Mouse (Mus musculus) gastrocnemius, postnatal 4 days (tissue): ENCODE results near the gene Sesn3. TPM values are rescaled to one million over a fixed set of nuclear protein-coding genes. Genes with fewer than 3 reads are reported as not detected.
"Not testable (repeated sequence)": the region's sequence is repeated elsewhere in the genome, so short reads cannot be mapped to it uniquely, and the experiment has no call there.

Experiments used
- DNase-seq, 2 experiments: peaks; one replicate each; pipeline ENCODE4 v3.0.0; 2021 to 2022; ENCODE audit warnings: low spot score in 2 of 2, mixed read lengths in 2 of 2
- total RNA-seq, 2 experiments: library from RNA; stranded (reverse); gene quantifications; 2 replicates each; pipeline ENCODE4 v1.2.3; 2021

Gene Sesn3
- total RNA-seq, 2 experiments from 2014 or later, result 42.1 to 49.8 TPM

DNA sequence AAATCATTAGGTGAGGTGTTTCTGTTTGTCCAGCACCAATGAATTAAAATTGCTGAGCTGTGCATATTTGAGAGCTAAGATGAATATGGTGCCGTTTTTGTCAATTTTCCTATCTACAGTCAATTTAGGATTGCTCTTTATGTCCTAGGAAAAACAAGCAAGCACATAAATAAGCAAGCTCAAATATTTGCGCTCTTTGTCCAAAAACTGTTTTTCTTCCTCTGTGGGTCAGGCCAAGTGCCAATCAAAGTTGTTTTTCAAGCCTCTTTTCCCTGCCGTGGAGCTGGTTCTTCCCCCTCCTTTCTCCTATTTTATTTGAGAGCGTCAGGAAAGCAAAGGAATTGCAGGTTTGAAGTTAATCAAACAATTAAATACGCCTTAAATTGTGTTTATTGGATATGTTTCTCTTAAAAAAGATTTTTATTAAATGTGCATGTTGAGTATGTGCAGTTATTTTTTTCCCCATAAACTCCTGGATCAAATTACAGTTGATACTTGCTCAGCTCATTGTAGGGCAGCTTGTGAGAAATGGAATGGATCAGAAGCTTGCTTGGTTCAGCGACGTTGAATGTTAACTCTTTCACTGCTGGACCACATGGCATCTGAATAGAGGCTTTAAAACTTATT is 2.6 kb downstream of the Sesn3 start:
- DNase-seq, result no peak

DNA sequence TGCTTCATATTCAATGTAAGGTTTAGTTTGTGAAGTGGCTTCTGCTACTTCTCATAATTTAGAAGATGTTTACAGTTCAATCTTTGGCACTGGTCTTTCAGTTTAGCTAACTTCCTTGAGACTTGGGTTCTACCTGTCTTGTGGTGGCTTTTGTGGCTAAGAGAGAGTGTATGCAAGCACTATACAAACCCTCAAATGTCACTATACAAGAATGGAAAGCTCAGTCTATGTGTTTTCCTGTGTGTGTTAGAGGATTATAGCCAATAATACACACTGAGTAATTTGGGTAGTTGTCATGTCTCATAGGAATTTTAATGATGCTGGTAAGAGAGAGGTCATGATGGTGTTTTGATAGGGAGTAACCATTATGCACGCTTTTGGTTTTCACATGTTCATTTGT is 5.8 kb downstream of the Sesn3 start:
- no peak for DNase-seq

DNA sequence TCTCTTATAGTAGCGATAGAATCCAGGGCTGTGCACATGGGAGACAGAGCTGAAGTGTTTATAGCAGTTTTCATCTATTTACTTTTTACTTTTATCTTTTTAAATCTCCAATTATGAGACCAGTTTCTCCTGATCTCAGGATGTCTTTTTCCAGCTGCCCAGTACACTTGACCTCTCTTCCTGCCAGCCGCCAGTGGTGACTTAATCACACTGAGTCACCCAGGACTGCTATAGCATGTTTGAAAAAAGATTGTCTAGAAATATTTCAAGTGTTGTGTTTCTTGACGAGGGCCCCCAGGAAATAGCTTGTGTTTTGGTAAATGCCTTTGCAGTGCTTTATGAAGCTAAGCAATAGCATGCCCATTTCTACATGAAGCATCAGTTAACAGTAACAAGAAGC is 10.2 kb downstream of the Sesn3 start:
- no peak for DNase-seq

DNA sequence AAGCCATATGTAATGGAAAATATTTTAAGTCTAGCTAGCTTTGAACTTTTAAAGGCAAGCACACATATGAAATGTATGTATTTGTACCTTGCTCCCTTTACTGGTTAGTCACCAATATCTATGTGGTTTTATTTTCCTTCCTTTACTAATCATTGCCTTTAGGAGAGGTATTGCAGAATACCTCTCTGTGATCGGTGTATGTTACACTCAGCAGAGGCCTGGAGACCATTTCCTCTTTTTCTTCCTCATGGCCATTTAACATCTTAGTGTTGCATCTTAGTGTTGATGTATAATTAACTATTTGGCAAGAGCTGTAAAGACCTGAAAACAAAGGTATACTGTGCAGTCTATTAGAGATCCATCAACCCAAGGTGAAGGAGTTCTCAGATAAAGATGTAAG is 12.4 kb downstream of the Sesn3 start:
- DNase-seq, result no peak

DNA sequence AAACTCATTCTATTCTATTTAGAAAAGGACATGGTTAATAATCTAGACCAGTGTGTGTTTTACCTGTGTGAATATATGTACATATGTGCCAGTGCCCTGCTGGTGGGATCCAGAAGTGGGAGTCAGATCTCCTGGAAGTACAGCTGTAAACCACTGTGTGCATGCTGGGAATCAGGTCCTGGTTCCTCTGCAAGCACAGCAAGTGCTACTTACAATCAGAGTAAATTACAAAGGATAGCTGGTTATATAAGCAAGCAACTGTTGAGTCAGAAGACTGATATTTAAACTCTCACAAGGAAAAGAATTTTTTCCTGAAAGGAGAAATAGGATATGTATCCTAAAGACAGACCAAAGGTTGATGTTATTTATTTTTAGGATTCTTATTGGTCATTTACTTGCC is 13.6 kb downstream of the Sesn3 start:
- no peak for DNase-seq

DNA sequence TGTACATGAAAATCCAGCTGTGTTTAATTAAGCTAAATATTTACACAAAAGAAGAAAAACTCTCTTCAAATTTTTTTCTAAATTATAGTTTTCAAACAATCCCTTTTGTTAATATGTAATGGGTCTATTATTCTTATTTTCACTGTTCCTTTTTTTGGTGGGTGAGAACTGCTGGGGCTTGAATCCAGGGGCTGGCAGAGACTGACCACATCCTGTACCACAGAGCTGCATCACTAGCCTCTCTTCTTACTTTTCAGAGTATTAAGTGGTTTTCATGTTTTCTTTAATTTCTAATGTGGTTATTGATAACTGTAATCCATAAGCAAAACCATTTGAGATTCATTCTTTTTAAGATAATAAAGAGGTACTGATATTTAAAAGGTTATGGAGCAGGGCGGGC is 19.0 kb downstream of the Sesn3 start:
- no peak for DNase-seq

DNA sequence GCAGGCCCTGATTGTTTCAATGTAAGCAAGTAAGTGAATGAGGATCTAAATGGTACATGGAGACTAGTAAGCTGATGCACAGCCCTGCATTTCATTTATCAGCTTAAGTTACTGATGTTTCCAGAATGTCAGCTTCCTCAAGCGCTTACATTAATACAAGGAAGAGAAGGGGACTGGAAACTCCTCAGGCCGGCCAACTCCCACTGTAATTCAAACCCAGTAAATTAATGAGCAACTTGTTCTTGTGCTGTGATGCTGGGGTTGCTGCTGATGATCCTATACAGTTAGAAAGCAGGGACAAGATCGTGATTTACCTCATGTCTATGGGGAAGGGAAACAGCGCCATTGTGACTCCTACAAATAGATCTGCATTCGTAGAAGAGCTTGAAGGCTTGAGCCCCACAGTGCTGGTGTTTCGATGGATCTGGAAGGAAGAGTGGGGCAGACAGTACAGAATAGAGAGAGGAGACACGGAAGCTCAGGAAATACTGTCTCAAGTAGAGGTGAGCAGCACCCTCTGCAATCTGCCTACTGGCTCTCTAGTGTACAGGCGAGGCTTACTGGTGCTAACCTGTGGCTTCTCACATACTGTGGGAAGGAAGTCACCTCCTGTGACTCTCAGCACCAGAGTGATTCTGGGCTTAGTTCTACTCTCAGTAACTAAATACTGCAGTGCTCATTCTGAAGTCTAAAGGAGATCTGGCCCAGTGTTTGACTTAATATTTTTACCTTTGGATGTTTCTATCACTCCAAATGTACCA is 21.0 kb downstream of the Sesn3 start:
- DNase-seq, result no peak

DNA sequence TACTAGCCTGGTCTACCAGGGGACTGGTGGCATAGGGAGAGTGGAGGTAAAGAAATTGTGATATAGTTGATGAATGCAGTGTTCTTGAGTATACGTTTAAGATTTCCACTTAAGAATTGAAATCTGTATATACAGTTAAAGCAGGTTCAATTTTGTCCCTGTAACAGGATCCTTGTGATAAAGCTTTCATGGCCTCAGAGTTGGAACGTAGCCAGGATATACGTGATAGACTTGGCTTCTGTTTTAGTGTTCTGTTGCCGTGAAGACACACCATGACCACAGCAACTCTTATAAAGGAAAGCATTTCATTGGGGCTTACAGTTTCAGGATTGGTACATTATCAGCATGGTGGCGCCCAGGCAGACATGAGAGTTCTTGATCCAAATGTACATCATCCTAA is 22.3 kb downstream of the Sesn3 start:
- no peak for DNase-seq

DNA sequence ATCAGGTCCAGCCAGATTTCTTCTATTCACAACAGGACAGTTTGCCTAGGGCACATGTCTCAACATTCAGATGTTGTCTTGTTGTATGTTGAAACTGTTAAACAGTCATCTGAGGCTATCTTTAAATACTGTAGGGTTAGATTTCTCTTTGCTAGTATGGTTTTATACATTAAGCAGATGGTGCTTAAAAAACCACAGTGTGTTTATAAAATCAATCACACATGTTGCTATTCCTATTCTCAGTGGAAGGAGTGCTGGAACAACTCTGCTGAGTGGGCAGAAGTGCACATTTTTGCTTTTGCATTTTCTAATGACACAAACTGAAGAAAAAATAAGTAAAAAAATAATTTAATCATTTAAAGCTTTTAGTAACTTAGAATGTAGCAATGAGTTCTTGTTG is 25.0 kb downstream of the Sesn3 start:
- DNase-seq, result no peak

DNA sequence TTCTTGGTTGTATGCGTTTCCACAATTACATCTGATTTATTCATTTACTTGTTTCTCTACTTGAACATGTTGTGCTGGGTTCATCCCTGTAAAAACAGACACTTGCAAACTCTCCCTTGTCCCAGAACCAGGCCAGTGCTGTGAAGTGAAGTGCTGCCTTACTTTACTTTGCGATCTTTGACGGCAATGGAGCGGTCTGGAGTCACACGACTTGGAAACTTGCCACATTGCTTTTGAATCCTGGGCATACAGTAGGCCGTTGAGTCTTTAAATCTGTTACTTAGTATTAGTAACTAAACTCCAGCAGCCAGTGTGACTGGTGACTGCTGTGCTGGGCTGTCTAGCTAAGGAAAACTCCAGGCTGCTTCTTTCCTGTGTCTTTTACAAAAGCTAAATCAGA is 25.9 kb downstream of the Sesn3 start:
- no peak for DNase-seq

DNA sequence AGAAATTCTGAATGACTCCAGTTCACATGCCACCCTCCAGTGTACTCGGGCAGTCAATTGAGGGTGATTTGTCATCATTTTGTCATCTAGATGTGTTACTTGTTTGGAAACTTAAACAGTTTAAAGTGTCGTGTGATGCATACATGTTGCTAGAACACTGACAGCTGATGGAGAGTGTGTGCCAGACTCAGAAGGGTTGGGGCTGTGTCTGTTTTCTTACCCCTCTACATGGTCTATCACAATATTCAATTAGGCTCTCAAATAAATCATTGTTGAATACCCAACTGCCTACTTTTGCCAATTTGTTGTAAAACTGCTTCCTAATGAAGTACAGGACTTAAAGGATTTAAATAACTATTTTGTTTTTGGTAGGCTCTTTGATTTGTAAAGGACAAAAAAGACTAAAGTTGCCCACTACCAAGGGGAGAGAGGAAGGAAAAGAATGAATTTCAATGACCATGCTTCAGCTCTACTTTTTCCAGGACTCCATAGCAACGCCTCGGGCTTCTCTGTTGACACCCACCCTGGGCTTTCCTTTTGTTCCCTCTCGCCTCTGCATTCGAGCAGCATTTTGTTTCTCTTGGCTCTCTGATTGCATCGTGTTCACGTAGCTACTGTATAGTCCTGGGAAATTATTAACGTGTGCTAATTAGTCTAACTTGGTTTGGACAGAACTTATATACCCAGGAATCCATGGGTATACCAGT is 29.5 kb downstream of the Sesn3 start:
- no peak for DNase-seq

DNA sequence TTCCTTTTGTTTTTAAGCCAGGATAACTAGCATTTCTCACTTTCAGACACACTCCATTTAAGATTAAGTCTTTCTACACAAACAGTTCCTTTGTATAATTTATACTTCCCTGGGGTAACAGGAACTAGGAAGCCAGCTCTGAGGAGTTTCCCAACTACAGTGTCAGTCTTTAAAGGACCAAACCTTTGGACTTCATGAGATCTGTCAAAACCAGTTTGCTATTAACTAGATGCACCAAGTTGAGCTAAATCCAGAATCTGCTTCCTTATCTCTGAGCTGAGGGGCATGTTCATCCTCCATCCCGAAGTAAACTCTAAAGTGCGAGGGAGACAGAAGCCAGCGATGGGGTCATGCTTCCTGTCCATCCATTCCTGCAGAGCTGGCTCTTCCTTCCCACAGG is 32.5 kb downstream of the Sesn3 start:
- no peak for DNase-seq

DNA sequence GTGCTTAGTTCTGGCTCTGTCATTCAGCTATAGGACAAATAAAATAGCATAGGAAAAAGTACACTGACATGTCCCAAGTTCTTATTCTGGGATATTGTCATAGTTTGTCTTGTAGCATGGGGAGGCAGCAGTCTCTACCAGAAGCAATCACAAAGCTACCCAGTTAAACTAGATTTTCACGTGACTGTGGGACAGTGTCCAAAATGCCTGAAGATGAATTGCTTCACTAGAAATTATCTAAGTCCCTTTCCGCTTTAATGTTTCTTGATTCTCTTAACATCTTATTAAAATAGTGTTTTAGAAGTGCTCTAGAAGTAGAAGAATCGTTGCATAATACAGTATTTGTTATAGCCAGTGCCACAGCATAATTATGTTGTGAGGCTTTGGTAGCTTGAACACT is 39.1 kb downstream of the Sesn3 start:
- DNase-seq, result no peak

DNA sequence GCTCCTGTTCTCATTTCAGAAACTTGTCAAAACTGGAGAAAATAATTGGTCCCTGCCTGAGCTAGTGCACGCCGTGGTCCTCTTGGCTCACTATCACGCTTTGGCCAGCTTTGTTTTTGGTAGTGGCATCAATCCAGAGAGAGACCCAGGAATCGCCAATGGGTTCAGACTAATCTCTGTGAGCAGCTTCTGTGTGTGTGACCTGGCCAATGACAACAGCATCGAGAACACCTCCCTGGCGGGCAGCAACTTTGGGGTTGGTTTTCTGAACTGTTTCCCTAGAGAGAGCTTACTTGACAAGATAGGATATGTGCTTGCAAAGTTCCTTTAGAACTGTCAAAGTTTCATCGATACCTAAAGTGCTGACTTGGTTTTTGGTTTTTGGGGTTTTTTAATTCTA is 39.6 kb downstream of the Sesn3 start:
- no peak for DNase-seq

DNA sequence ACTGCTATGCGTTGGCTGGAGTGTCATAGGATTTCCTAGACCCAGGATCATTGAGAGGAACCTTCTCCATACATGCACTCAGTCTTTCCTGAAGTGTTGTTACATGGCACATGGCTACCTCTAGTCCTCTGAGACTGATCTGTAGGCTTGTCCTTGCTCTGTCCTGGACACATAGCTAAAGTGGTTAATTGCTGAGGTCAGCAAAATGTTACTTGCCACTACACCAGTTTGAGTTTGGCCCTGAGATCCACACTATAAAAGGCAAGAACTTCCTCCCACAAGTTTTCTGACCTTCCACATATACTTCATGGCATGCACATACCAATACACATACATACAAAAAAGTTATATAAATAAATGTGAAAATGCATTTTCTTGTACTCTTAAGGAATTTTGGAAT is 41.8 kb downstream of the Sesn3 start:
- DNase-seq, result no peak

DNA sequence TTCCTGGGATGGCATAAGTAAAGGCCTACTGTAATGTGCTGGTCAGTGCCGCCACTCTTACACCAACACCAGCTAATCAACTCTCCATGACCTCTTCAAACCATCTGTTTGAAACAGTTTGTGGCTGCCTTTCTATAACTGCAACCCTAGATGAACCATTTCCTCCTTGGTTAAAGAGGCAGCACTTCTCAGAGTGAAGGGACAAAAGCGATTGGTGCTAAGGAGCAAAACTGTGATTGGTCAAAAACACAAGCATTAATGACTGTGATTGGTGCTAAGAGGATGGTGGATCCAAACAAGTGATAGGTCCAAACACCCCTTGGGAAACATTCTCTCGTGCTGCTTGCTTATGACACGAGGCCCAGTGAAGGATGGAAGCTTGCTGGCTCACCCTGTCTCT is 61.0 kb downstream of the Sesn3 start:
- no peak for DNase-seq

DNA sequence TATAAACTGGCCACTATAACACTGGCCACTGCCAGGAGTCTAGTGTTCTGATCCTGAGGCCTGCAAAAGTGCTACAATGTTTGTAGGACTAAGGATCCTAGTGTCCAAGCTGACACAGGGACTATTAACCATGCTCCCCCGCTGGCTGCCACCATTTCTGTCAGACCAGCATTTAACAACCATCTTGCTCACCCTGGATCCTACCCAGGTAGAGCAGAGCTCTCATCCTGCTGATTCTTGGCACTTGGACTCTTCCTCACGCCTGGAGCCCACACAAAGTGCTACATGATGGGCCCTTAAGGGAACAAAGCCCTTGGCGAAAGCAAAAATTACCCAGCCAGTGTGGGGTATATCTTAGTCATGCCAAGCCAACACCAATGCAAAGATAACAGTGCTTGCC is 62.0 kb downstream of the Sesn3 start:
- no peak for DNase-seq

DNA sequence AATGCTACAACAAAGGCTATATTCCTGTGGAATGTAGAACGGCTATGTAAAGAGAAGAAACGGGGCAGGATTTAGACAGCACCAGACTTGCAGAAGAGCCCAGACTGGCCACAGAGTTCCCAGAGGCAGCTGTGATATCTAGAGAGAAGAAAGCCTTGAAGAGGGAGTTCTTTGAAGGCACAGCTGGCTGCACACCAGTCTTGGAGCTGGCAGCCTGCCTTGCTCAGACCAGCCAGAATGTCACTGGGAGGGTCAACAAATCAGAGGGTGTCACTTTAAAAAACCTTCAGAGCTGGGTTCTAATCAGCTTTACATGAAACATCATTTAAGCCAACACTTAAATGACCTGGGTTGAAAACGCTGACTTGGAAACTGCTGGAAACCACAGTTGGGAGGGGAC is 63.8 kb downstream of the Sesn3 start:
- no peak for DNase-seq

DNA sequence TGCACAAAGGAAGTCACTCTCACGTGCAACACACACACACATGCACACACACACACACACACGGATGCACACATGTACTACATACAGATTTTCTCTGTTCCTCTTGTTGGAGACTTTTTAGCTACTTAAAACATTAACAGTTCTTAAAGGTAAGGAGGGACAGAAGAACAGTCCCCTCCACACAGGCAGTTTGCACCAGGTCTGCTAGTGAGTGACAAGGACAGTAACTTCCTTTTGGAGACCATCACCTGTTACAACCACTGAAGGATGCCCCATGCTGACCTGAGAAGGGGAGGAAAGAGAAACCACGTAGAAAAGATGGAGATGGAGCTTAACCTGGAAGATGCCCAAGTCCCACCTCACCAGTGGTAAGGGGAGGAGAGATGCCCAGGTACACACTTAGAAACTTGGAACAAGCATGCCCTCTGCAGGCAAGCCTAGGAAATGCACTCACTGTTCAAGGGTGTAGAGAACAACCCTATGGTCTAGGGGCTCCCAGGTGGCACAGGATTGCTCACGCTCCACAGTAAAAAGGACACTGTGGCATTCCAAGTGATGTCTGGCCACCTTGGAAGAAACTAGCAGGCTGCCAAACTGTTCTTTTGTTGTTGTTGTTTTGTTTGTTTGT is 67.3 kb downstream of the Sesn3 start:
- DNase-seq, result peak; percentile 34 to 46

DNA sequence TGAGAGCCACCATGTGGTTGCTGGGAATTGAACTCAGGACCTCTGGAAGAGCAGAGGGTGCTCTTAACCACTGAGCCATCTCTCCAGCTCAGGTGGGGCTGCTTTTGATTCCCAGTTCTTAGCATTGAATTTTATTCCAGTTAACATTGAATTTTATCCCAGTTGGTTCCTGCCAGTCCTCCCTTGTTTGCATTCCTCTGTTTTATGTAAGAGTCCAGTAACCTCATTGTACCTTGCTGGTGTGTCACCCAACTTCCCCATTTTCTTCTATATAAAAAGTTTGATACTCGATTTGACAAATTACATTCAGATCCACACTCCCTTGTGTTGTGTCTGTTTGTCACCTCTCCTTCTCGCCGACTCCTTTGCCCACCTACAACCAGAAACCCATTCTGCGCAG is 71.0 kb downstream of the Sesn3 start:
- not testable (repeated sequence) for DNase-seq

DNA sequence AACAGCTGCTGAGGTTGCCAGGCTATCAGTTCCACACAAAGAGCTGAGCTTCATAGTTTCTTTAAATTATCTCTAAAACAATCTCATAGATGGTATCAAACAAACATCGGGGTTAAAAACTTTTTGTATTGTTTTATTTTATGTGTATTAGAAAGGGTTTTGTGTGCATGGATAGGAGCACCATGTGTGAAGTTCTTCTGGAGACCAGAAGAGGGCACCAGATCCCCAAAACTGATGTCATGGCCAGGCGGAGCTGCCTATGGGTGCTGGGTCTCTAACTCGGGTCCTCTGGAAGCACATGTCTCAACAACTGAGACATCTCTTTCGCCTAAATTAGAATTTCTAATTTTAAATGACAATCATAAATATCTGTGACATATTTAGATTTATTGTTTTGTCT is 73.5 kb downstream of the Sesn3 start:
- no peak for DNase-seq

DNA sequence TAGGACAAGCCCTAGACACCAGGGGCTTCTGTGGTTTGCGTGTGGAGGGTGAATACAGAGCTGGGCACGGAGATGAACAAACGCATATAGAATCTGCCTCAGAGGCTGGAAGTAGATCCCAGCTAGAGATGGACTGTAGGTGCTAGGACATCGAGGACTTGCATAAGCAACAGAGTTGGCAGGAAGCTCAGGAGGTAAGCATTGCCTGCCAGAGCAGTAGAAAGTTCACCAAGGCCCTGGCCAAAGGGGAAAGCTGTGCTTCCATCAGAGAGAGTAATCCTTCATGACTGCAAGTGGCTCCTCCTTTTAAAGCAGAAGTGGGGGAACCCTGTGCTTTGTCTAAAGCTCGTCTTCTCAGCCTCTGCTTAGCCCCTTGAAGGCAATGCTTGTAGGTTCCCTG is 74.5 kb downstream of the Sesn3 start:
- DNase-seq, result no peak
